Mouse (Mus musculus): ENCODE measurements around the gene Iqgap2.

Gene Iqgap2

GRCm38 (mm10) chr13:95578016-95578697 is 313.6 kb downstream of the Iqgap2 start:
- DNase-seq, result no peak

Measured in cerebellum, postnatal 36 days (tissue).